Mouse (Mus musculus) right cerebral cortex, adult 18-20 months (tissue): ENCODE measurements around the gene Ino80e.
"Not testable (repeated sequence)": the region's sequence is repeated elsewhere in the genome, so short reads cannot be mapped to it uniquely, and the experiment has no call there.

ENCODE experiments used
- DNase-seq: peaks from one replicate; pipeline ENCODE4 v3.0.0; 2022; ENCODE audit warnings: mixed read lengths

Ino80e gene

GRCm38 (mm10) chr7:126862147-126862784 is at the start of gene Ino80e:
Gene Ino80e, minus strand, starts transcription at chr7:126862377.
- peak; percentile 96 for DNase-seq

- no peak for DNase-seq
Observed at GRCm38 (mm10) chr7:126905590-126905989, 43.4 kb upstream of the Ino80e start.

- not testable (repeated sequence) for DNase-seq
Observed at GRCm38 (mm10) chr7:126899781-126900180, 37.6 kb upstream of the Ino80e start.

DNA sequence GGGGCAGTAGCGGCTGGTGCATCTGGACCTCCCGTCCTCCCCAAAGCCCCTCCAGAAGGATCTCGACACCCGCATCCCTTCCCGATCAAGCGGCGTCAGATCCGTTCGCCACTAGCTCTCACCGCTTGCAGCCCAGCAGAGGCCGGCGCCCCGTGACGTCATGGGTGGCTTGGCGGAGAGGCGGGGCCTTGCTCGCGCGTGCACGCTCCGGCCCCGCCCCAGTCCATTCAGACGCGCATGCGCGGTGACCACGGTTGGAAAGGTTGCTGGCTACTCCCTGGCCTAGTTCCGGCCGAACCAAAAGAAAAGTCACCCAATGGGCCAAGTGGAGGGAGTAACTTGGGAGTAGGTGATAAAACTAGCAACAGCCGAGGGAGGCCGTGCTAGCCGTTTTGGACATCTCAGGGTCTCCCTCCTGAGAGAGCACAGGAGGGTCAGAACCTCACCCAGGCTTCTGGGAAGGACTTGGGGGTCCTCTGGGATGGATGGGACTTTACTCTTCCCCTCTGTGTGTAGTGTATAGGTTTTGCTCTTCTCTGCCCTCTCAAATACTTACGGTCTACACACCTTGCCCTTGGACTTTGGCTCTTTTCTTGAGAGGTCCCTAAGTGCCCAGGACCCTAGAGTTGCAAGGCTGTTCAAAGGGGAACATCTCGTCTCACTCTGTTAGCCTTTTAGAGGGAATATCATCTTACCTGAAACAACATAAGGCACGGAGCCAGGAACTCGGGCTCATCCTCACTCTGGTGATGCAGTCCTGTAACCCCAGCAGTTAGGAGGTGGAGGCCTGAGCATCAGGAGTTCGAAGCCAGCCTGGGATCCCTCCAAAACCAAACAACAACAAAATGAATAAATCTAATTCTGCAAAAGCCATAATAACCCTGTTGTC is 36.2 kb upstream of the Ino80e start:
- peak; percentile 96 for DNase-seq

GRCm38 (mm10) chr7:126897390-126898101 is 35.4 kb upstream of the Ino80e start:
- DNase-seq: no peak

DNA sequence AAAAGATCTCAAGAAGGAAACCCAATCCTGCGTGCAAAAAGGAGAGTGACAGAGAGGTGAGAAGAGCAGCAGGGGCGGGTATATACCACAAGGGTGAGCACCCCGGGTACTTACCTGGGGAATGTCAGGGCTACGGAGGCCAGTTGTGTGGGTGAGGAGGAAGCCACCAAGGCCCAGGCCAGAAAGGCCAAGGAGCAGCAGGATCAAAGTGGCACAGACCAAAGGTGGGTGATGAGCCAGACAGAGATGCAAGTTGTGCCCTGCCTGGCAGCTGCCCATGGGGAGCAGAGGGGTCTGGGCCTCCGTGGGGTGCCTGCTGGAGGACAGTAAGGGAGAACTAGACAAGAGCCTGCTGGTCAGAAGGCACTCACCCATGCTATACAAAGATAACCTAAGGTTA is 34.7 kb upstream of the Ino80e start:
- no peak for DNase-seq

- no peak for DNase-seq
Observed at GRCm38 (mm10) chr7:126888852-126889251, 26.7 kb upstream of the Ino80e start.

DNA sequence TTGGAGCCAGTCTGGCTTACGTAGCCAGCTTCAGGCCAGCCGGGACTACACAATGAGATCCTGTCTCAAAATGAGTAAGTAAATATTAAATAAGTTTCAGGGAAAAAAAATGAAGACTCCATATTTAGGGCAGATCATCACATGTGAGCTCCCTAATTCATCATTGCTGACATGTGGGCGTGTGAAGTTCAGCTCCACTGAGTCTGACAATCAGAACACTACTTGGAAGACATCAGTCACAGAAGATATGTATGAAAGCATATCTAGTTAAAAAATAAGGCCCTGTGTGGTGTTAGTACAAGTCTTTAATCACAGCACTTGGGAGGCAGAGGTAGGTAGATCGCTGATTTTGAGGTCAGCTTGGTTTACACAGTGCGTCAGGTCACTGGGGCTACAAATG is 25.1 kb upstream of the Ino80e start:
- no peak for DNase-seq

- peak; percentile 99 for DNase-seq
Observed at GRCm38 (mm10) chr7:126884286-126885164, 22.3 kb upstream of the Ino80e start, which contains the start of gene Taok2. Gene Taok2, minus strand, starts transcription at chr7:126884703.

- DNase-seq: no peak
Observed at GRCm38 (mm10) chr7:126883731-126884181, 21.6 kb upstream of the Ino80e start.

DNA sequence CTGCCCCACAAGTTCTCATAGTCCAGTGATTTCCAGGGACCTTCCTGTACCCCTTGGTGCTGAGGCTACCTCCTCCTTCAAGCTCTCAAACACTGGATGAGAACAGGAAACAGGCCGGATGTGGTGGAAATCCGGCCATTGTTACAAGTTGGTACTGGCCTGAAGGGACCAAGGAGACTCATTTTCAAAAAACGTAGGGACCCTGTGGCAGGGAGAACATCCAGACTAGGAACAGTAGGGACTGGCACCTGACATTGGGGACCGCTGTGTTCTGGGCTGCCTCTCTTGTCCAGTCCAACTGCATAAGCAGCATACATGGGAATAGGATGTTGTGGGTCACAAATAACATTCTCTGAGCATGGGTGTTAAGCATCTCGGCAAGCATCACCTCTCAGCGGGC is 18.9 kb upstream of the Ino80e start:
- no peak for DNase-seq

DNA sequence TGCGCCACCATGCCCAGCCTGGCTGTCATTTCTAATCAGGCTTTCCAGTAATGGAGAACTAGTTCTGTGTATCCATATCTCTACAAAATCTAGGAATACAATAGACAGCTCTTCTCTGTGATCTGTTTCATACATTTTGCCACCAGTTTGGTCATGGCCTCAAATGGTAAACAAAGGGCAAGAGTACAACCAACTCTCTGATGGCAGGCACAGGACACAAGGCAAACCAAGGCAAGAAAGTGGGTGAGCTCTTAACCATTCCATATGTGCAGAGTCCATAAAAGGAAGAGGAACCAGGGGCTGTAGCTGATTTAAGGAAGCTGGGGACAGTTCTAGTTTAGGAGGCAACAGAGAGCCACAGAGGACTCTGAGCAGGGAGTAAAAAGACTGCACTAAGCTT is 15.1 kb upstream of the Ino80e start:
- no peak for DNase-seq

- DNase-seq: no peak
Observed at GRCm38 (mm10) chr7:126870520-126870891, 8.3 kb upstream of the Ino80e start.

DNA sequence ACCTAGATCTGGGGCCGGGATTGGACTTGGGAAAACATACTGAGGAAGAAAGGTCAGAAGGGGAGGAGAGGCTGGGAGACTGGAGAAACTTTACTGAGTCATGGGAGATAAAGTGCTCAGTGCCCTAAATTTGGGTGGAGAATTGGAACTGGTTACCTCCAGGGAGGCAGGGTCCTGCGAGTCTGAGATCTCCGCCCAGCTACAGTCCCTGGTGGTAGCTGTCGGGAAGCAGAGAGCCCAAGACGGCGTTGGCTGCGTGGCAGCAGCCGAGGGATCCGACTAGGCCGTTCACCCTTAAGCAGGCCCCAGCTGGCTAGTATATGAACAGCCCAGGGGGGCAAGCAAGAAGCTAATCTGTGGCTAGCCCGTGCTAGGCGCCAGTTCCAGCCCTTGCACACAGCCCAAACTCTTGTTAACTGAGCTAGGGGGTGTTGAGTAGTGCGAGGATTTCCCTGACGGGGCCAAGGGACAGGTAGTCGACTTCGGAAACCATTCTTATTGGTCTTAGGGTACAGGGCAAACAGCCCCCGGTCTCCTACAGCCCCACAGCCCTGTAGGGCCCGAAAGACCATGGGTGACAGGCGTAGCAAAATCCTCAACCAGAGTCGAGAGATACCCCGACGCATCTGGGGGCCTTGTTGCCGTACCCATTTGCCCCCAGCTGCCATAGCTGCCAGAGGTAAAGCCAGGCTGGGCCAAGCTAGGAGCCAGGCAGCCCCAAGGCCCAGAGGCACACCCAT is 7.8 kb upstream of the Ino80e start:
- no peak for DNase-seq

DNA sequence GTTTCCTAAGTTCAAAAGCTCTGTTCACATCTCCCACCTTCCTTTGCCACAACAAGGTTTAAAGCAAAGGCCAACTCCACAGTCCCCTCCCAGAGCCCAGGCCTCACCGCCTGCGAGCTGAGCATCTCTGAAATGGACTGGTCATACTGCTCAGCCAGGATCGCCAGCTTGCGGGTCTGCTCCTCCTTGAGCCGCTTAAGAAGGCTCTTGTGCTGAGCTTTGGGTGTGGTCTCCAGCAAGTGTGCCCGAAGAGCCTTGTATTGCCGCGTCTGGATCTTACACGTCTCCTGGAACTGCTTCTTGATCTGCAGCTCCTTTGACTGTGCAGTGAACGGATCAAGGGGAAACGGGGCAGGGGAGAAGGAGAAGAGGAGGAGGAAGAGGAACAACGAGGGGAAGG is 5.8 kb upstream of the Ino80e start:
- DNase-seq: no peak

GRCm38 (mm10) chr7:126867534-126867933 is 5.4 kb upstream of the Ino80e start:
- no peak for DNase-seq

GRCm38 (mm10) chr7:126863791-126864190 is 1.6 kb upstream of the Ino80e start:
- DNase-seq: no peak

GRCm38 (mm10) chr7:126861429-126862130 is 597 bp downstream of the Ino80e start, which contains the start of gene Hirip3:
Gene Hirip3, plus strand, starts transcription at chr7:126861972.
- DNase-seq: peak; percentile 97

DNA sequence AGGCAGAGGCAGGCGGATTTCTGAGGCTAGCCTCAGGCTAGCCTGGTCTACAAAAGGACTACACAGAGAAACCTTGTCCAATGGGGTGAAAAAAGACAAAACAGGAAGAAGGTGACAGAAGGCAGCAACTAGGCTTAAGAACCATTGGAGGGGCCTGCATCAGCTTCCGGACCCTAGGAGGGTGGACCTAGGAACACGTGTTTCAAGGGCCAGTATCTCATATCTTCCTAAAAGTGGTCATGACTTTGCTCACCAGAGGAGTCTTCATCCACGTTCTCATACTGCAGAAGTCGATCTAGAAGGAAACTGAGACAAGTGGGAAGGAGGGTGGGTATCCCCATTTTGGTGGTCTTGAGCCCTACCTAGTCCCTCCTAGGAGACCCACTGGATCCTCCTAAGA is 1.2 kb downstream of the Ino80e start:
- no peak for DNase-seq

GRCm38 (mm10) chr7:126856741-126857420 is 5.3 kb downstream of the Ino80e start:
- no peak for DNase-seq
